Mouse (Mus musculus) splenic B cell, adult 2 months (primary cell): Measurements from ENCODE around the gene Stab1.

ENCODE experiments used
- DNase-seq: peaks from one replicate; pipeline ENCODE4 v3.0.0-alpha.2; 2011; ENCODE audit warnings: low read depth, low spot score
- H3K27me3 ChIP-seq: 2 replicates; pipeline ENCODE4 v1.6.1; 2012; ENCODE audit warnings: mild to moderate bottlenecking, low read length, moderate library complexity, mixed read lengths; ENCODE audit not compliant: control insufficient read depth, poor library complexity, insufficient read depth, severe bottlenecking
- H3K36me3 ChIP-seq: 2 replicates; pipeline ENCODE4 v1.6.1; 2012; ENCODE audit warnings: mild to moderate bottlenecking, low read length, moderate library complexity, mixed read lengths; ENCODE audit not compliant: control insufficient read depth, poor library complexity, insufficient read depth, severe bottlenecking

Gene Stab1

GRCm38 (mm10) chr14:31114011-31114410, 54.4 kb downstream of the Stab1 start:
- H3K27me3 ChIP-seq, result no peaks in the 10 kb centered on the region
- no peak for DNase-seq
- peaks cover 8% of the 10 kb centered on the region for H3K36me3 ChIP-seq

DNA sequence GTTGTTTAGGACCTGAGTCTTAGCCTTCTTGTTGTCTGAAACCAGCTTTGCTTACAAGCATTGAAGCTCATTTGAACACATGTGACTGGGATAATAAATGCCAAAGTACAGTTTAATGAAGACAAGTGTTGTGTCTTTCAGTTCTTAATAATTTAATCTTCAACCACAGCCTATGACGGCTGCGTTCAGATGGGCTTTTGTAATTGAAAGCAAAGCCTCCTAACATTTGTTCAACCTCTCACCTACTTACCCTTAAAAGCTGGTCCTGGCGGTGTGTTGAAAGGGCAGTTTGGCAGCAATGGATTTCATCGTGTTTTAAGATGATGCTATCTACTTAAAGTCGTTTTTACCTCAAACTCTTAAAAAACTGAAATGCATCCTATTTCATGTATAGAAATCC, 56.3 kb downstream of the Stab1 start:
- Histone ChIP-seq H3K36me3 (peaks cover 8% of the 10 kb centered on the region), H3K27me3 (no peaks in the 10 kb centered on the region)
- no peak for DNase-seq

GRCm38 (mm10) chr14:31110613-31111012, 57.8 kb downstream of the Stab1 start:
- H3K27me3 ChIP-seq, result no peaks in the 10 kb centered on the region
- no peak for DNase-seq
- H3K36me3 ChIP-seq, result peaks cover 14% of the 10 kb centered on the region

DNA sequence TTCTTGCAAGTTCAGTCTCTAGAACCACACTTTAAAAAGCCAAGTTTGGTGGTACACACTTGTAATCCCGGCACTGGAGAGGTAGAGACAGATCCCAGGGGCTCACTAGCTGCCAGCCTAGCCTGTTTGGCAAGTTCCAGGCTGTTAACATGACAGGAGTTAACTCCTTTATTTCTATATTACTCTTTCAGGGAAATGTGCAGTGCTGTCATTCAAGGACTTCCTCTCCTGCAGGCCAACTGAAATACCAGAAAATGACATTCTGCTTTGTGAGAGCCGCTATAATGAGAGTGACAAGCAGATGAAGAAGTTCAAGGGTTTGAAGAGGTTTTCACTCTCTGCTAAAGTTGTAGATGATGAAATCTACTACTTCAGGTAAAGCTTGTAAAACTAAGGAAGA, 63.3 kb downstream of the Stab1 start:
- Histone ChIP-seq H3K36me3 (peaks cover 14% of the 10 kb centered on the region), H3K27me3 (no peaks in the 10 kb centered on the region)
- no peak for DNase-seq

DNA sequence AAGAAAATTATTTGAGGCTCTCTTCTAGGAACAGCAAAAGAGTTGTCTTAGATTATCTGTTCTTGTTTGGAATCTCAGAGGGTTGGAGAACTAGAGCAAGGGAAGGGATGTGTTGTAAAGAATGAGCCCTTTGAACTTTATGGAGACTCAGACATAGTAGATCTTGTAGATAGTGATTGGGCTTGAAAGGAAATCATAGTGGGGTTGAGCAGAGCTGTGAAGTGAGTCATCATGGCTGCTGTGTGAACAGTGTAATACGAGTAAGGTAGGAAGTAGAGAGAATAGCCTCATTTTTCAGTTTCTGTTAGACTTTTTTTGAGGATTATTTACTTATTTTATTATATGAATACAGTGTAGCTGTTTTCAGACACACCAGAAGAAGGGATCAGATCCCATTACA, 78.5 kb downstream of the Stab1 start:
- Histone ChIP-seq H3K36me3 (peaks cover 5% of the 10 kb centered on the region), H3K27me3 (no peaks in the 10 kb centered on the region)
- DNase-seq, result no peak
